Mouse (Mus musculus) heart, adult 11 months (tissue): Measurements from ENCODE around the gene Gm20830.
"Not testable (repeated sequence)": the region's sequence is repeated elsewhere in the genome, so short reads cannot be mapped to it uniquely, and the experiment has no call there.

Experiments
- DNase-seq: peaks from one replicate; pipeline ENCODE4 v3.0.0; 2022

Gene Gm20830

GRCm38 (mm10) chrY:6918182-6918581 is at the start of gene Gm20830:
TSS of gene Gm20830 (minus strand) at chrY:6918282.
- not testable (repeated sequence) for DNase-seq
